Mouse (Mus musculus) intestine, embryonic 15.5 days (tissue): ENCODE measurements around the gene Cln6. TPM values are rescaled to one million over a fixed set of nuclear protein-coding genes. Genes with fewer than 3 reads are reported as not detected.
"Not testable (repeated sequence)": the region's sequence is repeated elsewhere in the genome, so short reads cannot be mapped to it uniquely, and the experiment has no call there.

Experiments used
- ATAC-seq: fragments of 200-750 bp; cut with Nextera tagmentation; 2 replicates; pipeline ENCODE4 v1.8.0; 2017; ENCODE audit warnings: moderate TSS enrichment, moderate library complexity
- H3K27ac ChIP-seq: fragments of 300-500 bp; sonication (generic); 2 replicates; pipeline ENCODE4 v1.5.1; 2015; ENCODE audit warnings: mild to moderate bottlenecking, inconsistent platforms
- H3K27me3 ChIP-seq: fragments of 300-500 bp; sonication (generic); replicated peaks from 2 replicates; pipeline ENCODE4 v1.6.1; 2015; ENCODE audit warnings: inconsistent platforms
- H3K36me3 ChIP-seq: fragments of 300-500 bp; sonication (generic); 2 replicates; pipeline ENCODE4 v1.6.1; 2015; ENCODE audit warnings: inconsistent platforms
- H3K4me1 ChIP-seq: fragments of 300-500 bp; sonication (generic); replicated peaks from 2 replicates; pipeline ENCODE4 v1.6.1; 2015; ENCODE audit warnings: inconsistent platforms
- H3K4me2 ChIP-seq: fragments of 300-500 bp; sonication (generic); replicated peaks from 2 replicates; pipeline ENCODE4 v1.6.1; 2015; ENCODE audit warnings: mild to moderate bottlenecking, inconsistent platforms
- H3K4me3 ChIP-seq: fragments of 300-500 bp; sonication (generic); replicated peaks from 2 replicates; pipeline ENCODE4 v1.5.1; 2015; ENCODE audit warnings: inconsistent platforms
- H3K9ac ChIP-seq: fragments of 300-500 bp; sonication (generic); 2 replicates; pipeline ENCODE4 v1.6.1; 2015; ENCODE audit warnings: inconsistent platforms
- H3K9me3 ChIP-seq: fragments of 300-500 bp; sonication (generic); 2 replicates; pipeline ENCODE4 v1.6.1; 2016; ENCODE audit warnings: inconsistent platforms
- WGBS: fragments of 180-500 bp; shearing (Covaris S2); methylation state at CpG from one replicate; pipeline ENCODE4 v1.1.7; 2015; 5-methylcytosine and 5-hydroxymethylcytosine counted together
- polyA plus RNA-seq: library from polyadenylated mRNA; unstranded; fragments of >200 nt; fragmentation: Nextera tagmentation; extraction: Ambion mirVana; gene quantifications from 2 replicates; pipeline ENCODE4 v1.2.1, GENCODE M21; 2015

Gene Cln6
- polyA plus RNA-seq, 1 experiment from 2014 or later: 29.6 TPM

DNA sequence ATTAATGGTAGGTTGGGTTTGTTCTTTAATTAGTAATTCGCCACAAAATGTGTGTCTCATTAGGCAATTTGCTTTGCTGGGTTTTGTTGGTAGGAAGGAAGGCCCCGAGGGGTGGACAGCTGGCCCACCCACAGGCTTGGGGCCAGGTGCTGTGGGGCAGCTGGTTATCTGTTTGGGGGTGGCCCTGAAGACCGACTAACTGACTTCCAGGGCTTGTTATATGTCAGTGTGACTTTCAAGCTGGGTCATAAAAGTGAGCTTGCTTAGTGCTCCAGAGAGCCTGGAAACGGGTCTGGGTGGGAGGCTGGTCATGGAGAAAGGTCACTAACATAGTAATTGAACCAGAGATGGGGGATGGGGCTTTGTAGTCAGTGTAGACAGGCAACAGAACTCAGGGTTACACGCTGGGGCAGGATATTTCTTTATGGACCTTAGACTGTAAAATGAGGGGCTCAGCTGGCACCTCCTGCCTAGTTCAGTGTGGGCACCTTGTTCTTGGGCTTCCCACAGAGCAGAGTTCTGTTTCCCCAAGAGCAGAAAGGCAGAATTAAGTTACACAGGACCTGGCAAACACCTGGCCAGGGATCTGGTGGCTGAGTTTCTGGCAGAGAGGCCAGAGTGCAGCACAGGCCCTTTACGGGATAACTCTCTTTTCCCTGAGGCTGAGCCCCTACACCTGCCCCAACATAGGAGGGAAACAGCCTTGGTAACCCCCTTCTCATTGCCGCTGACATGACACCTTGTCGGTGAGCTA lies 19.9 kb downstream of the Cln6 start:
- Histone ChIP-seq H3K36me3 (no peaks in the 10 kb centered on the region), H3K9ac (peak overlapping the region; percentile 44), H3K27ac (peak overlapping the region; percentile 96), H3K4me1 (peaks cover 30% of the 10 kb centered on the region), H3K9me3 (no peaks in the 10 kb centered on the region), H3K4me2 (peak overlapping the region; percentile 61), H3K4me3 (peak overlapping the region; percentile 38), H3K27me3 (no peaks in the 10 kb centered on the region)
- peak; percentile 34 for ATAC-seq
- 31% methylated on average over 8 of the region's 8 CpGs for WGBS

DNA sequence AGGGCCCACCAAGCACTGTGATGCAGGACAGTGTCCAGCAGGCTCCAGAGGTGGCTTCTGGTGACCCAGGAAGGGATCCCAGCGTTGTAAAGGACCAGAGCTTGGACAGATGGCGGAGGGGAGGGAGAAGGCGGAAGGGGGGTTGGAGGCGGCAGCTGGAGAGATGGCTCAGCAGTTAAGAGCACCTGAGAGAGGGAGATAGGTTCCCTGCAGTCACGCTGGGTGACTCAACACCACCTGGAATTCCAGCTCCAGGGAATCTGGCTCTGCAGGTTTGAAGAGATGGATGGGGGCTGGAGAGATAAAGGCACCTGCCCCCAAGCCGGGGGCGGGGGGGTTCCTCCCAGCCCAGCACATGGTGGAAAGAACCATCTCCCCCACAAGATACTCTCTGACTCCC lies 21.5 kb downstream of the Cln6 start:
- Histone ChIP-seq H3K4me3 (peak overlapping the region; percentile 38), H3K4me2 (peak overlapping the region; percentile 61), H3K9ac (peak overlapping the region; percentile 21; the same call in 1 of the 2 replicates), H3K4me1 (peaks cover 21% of the 10 kb centered on the region)
- not testable (repeated sequence) for H3K27ac ChIP-seq, H3K36me3 ChIP-seq, H3K27me3 ChIP-seq, H3K9me3 ChIP-seq, ATAC-seq
- 36% methylated on average over 7 of the region's 7 CpGs for WGBS

DNA sequence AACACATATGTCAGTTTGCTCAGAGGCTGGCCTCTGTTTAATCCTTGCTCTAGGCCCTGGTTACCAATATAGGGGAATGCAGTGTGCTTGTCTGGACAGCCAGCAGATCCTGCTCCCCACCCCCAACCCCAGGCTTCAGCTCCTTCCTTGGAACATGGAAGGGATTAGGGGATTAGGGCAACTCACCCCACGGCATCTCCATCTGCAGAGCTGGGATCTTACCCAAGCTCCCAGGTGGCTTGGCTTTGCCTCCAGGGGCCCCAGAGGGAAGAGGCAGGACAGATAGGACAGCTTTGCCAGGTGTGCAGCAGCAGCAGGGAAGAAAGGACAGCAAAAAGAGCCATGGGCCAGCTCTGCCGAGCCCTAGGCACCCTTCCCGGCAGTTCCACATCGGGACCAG lies 22.3 kb downstream of the Cln6 start:
- WGBS: 79% methylated on average over 4 of the region's 4 CpGs
- Histone ChIP-seq H3K4me2 (no peak overlapping the region), H3K9ac (no peak overlapping the region), H3K27me3 (no peaks in the 10 kb centered on the region), H3K9me3 (no peaks in the 10 kb centered on the region), H3K4me3 (no peak overlapping the region), H3K4me1 (peaks cover 21% of the 10 kb centered on the region), H3K27ac (no peak overlapping the region), H3K36me3 (no peaks in the 10 kb centered on the region)
- no peak for ATAC-seq

DNA sequence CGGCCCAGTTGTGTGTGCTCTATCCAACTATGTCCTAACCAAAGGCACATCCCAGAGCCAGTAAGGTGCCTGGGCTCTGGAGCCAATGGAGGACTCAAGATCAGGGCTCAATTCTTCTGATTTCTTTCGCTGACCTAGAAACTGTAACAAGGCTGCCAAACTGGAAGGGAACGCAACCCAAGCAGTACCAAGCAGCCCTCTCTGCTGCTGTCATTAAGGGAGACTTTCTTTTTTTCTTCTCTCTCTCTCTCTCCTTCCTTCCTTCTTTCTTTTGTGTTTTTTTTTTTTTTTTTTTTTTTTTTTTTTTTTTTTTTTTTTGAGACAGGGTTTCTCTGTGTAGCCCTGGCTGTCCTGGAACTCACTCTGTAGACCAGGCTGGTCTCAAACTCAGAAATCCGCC lies 30.7 kb downstream of the Cln6 start:
- H3K4me3 ChIP-seq, H3K4me2 ChIP-seq, H3K27me3 ChIP-seq, H3K9me3 ChIP-seq, H3K36me3 ChIP-seq, H3K4me1 ChIP-seq, H3K27ac ChIP-seq, H3K9ac ChIP-seq, ATAC-seq: not testable (repeated sequence)
- 92% methylated on average over 3 of the region's 4 CpGs for WGBS

DNA sequence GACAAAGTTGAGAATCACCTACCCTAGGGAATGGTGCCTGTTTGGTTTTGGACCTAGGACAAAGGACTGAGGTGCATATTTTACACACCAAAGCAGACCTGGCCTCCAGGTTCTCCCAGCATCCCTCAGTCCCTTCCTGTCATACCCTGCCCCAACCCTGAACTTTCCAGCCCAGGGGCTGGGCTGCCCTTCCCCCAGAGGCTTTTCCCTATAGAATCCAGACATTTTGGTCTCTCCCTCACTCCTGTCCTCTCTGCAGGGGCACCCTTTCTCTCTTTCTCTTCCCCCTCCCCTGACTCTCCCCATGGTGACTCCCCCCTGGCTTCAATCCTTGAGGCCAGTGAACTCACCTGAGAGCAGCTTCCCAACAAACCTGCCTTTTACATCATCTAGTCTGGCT lies 32.1 kb downstream of the Cln6 start:
- ATAC-seq: no peak
- no peak overlapping the region for H3K27ac ChIP-seq
- no peaks in the 10 kb centered on the region for H3K9me3 ChIP-seq
- no peaks in the 10 kb centered on the region for H3K36me3 ChIP-seq
- no peak overlapping the region for H3K9ac ChIP-seq
- H3K4me1 ChIP-seq: no peaks in the 10 kb centered on the region
- no peaks in the 10 kb centered on the region for H3K27me3 ChIP-seq
- no peak overlapping the region for H3K4me3 ChIP-seq
- H3K4me2 ChIP-seq: no peak overlapping the region

DNA sequence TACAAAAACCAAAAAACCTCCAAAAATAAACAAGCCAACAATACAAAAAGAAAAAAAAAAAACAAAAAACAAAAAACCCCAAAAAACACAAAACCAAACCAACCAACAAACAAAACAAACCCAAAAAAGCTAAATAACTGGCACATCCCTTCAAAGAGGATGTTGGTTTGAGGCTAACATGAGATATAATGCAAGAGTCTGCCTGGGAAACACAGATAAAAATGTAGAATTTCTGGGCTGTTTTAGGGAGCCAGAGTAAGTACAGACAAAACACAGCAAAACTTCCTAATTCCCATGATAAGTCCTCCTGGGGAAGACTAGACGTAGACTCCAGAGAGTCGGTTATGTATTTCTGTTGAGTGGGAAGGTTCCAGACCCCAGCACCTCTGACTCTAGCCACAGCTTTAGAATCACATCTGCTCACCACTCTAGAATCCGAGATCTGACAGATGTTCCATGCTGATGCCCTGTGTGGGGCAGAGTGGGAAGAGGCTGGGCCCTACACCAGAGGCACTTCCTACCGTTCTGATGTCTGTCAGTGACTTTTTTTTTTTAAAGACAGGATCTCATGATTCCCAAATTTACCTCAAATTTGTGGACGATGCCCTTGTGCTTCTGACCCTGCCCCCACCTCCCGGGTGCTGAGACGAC lies 38.5 kb downstream of the Cln6 start:
- Histone ChIP-seq H3K27me3 (no peaks in the 10 kb centered on the region), H3K9ac (no peak overlapping the region), H3K27ac (no peak overlapping the region), H3K4me2 (no peak overlapping the region), H3K4me1 (no peaks in the 10 kb centered on the region), H3K9me3 (no peaks in the 10 kb centered on the region), H3K36me3 (0 out of 2 replicates have a peak, but pooled peaks cover 9% of the 10 kb centered on the region), H3K4me3 (no peak overlapping the region)
- ATAC-seq: no peak
- 83% methylated on average over 7 of the region's 7 CpGs for WGBS

DNA sequence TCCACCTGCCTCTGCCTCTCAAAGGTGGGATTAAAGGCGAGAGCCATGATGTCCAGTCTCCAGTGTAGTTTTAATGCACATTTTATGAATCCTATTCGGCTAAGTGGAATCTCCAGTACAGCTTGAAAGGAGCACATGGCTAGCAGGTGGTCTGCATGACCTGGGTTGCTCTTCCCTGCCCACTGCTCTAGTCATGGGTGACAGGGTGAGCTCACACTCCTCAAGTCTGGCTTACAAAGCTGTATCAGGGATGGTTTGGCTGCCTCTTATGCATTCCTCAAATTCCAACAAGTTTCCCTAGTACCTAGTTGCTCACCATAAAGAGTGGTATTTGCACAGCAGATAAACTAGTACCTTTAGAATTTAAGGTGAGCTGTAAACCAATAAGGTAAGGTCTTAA lies 39.2 kb downstream of the Cln6 start:
- ATAC-seq: no peak
- Histone ChIP-seq H3K4me1 (no peaks in the 10 kb centered on the region), H3K4me2 (no peak overlapping the region), H3K9ac (no peak overlapping the region), H3K4me3 (no peak overlapping the region), H3K36me3 (0 out of 2 replicates have a peak, but pooled peaks cover 11% of the 10 kb centered on the region), H3K27me3 (no peaks in the 10 kb centered on the region), H3K27ac (no peak overlapping the region), H3K9me3 (no peaks in the 10 kb centered on the region)
- 75% methylated on average over 2 of the region's 2 CpGs for WGBS

DNA sequence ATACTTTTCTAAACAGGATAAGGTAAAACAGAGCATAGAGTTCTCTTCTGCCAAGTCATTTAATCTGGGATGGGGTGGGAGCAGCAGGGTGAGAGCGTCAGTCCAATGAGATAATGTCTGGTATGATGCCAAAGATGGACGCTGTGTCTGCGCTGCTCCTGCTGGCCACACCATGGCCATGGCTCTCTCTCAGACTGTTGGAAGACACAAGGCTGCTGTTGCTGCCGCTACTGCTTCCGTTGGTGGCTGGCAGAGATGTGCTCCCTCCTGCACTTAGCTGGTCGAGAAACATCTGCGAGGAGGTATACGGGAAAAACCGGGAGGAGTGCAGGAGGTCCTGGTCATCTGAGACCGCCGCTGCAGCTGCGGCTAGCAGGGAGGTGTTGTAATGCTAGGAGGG lies 43.3 kb downstream of the Cln6 start:
- no peak for ATAC-seq

DNA sequence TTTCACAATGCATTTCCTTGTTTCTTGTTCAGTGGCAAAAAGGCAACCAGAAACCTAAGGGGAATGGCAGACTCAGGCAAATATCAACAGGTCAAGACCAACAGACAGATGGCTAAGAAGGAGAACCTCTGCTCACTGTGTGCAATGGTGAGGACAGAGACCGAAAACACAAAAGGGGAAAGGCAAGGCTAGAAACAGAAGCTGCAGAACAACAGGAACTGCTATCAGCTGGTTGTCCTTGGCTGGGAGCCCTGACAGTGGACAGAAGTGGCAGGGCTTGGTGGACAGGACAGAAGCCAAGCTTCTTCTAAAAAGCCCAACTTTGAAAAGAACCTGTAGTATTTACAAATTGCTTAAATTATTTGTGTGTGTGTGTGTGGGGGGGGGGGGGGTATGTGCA lies 55.9 kb downstream of the Cln6 start:
- peaks cover 10% of the 10 kb centered on the region for H3K36me3 ChIP-seq
- 83% methylated on average over 1 of the region's 1 CpGs for WGBS

More for the DNA sequence above, 43.3 kb downstream of the Cln6 start:
- Histone ChIP-seq H3K9ac (no peak overlapping the region), H3K27me3 (no peaks in the 10 kb centered on the region), H3K27ac (no peak overlapping the region), H3K36me3 (peaks cover 18% of the 10 kb centered on the region), H3K9me3 (no peaks in the 10 kb centered on the region), H3K4me2 (no peak overlapping the region), H3K4me3 (no peak overlapping the region), H3K4me1 (no peaks in the 10 kb centered on the region)
- WGBS: 72% methylated on average over 12 of the region's 12 CpGs

More for the DNA sequence above, 55.9 kb downstream of the Cln6 start:
- Histone ChIP-seq H3K4me1 (no peaks in the 10 kb centered on the region), H3K9ac (no peak overlapping the region), H3K4me2 (no peak overlapping the region), H3K9me3 (no peaks in the 10 kb centered on the region), H3K27ac (no peak overlapping the region), H3K4me3 (no peak overlapping the region), H3K27me3 (no peaks in the 10 kb centered on the region)
- ATAC-seq: no peak

Other genes starting within 250 kb of the Cln6 start
- gene Itga11, start 161.0 kb upstream of the Cln6 start, polyA plus RNA-seq: 3.0 and 3.2 TPM in 2 replicates
- gene Fem1b, start 26.9 kb upstream of the Cln6 start, polyA plus RNA-seq: 16.2 and 16.7 TPM in 2 replicates
- 193 and 202 TPM in 2 replicates for gene Calml4, start 19.3 kb downstream of the Cln6 start, polyA plus RNA-seq
- 46.4 and 49.2 TPM in 2 replicates for gene Pias1, start 149.1 kb downstream of the Cln6 start, polyA plus RNA-seq